Mouse (Mus musculus) kidney, embryonic 15.5 days (tissue): Measurements from ENCODE around the gene Rmdn3. TPM values are rescaled to one million over a fixed set of nuclear protein-coding genes. Genes with fewer than 3 reads are reported as not detected.

Source experiments
- ATAC-seq: fragments of 200-750 bp; cut with Nextera tagmentation; replicated peaks from 2 replicates; pipeline ENCODE4 v1.8.0; 2017; ENCODE audit warnings: moderate TSS enrichment; ENCODE audit not compliant: low FRiP score
- H3K27ac ChIP-seq: fragments of 300-500 bp; sonication (generic); 2 replicates; pipeline ENCODE4 v1.5.1; 2015; ENCODE audit warnings: mild to moderate bottlenecking, inconsistent platforms
- H3K27me3 ChIP-seq: fragments of 300-500 bp; sonication (generic); 2 replicates; pipeline ENCODE4 v1.6.1; 2015; ENCODE audit warnings: inconsistent platforms
- H3K36me3 ChIP-seq: fragments of 300-500 bp; sonication (generic); 2 replicates; pipeline ENCODE4 v1.6.1; 2015; ENCODE audit warnings: inconsistent platforms
- H3K4me1 ChIP-seq: fragments of 300-500 bp; sonication (generic); 2 replicates; pipeline ENCODE4 v1.6.1; 2015; ENCODE audit warnings: inconsistent platforms
- H3K4me2 ChIP-seq: fragments of 300-500 bp; sonication (generic); 2 replicates; pipeline ENCODE4 v1.6.1; 2015; ENCODE audit warnings: moderate library complexity, mild to moderate bottlenecking, inconsistent platforms
- H3K4me3 ChIP-seq: fragments of 300-500 bp; sonication (generic); replicated peaks from 2 replicates; pipeline ENCODE4 v1.5.1; 2015; ENCODE audit warnings: mild to moderate bottlenecking, inconsistent platforms
- H3K9ac ChIP-seq: fragments of 300-500 bp; sonication (generic); 2 replicates; pipeline ENCODE4 v1.6.1; 2015; ENCODE audit warnings: mild to moderate bottlenecking, inconsistent platforms
- H3K9me3 ChIP-seq: fragments of 300-500 bp; sonication (generic); replicated peaks from 2 replicates; pipeline ENCODE4 v1.6.1; 2016; ENCODE audit warnings: inconsistent platforms
- WGBS: fragments of 180-500 bp; shearing (Covaris S2); methylation state at CpG from one replicate; pipeline ENCODE4 v1.1.7; 2015; ENCODE audit warnings: mixed read lengths; 5-methylcytosine and 5-hydroxymethylcytosine counted together
- polyA plus RNA-seq: library from polyadenylated mRNA; unstranded; fragments of >200 nt; fragmentation: Nextera tagmentation; extraction: Ambion mirVana; gene quantifications from 2 replicates; pipeline ENCODE4 v1.2.1, GENCODE M21; 2015

Rmdn3 gene
- polyA plus RNA-seq, 1 experiment from 2014 or later: 46.8 TPM

DNA sequence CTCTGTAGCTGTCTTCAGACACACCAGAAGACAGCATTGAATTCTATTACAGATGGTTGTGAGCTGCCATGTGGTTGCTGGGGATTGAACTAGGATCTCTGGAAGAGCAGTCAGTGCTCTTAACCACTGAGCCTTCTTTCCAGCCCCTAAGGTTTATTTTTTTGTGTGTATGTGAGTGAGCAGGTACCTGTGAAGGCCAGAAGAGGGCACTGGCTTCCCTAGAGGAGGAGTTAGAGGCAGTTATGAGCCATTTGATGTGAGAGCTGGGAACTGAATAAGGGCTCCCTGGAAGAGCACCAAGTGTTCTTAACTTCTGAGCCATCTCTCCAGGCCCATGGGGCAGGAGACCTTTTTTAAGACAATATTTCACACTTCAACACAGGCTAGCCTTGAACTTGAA lies 8.6 kb upstream of the Rmdn3 start:
- no peak overlapping the region for H3K27ac ChIP-seq
- H3K4me3 ChIP-seq: no peak overlapping the region
- H3K9ac ChIP-seq: no peak overlapping the region
- no peaks in the 10 kb centered on the region for H3K36me3 ChIP-seq
- no peaks in the 10 kb centered on the region for H3K9me3 ChIP-seq
- ATAC-seq: no peak
- no peak overlapping the region for H3K4me2 ChIP-seq
- H3K4me1 ChIP-seq: peaks cover 17% of the 10 kb centered on the region
- peaks cover 31% of the 10 kb centered on the region for H3K27me3 ChIP-seq

DNA sequence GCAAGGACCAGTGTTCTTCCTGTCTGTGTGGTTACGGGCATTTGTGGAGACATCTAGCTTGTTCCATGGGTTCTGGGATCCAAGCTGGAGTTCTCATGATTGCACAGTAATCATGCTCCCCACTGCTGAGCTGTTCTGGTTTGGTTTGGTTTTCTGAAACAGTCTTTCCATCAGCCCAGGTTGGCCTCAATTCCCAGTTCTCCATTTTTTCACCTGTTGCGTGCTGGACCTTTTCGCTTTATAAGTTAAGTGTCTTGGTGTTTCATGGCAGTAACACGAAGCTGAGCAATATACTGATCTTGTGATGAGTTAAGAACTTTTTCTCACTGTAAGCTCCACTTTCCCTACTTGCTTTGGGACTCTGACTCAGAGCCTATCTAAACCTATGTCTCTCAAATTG lies 7.2 kb upstream of the Rmdn3 start:
- H3K4me2 ChIP-seq: no peak overlapping the region
- H3K27ac ChIP-seq: no peak overlapping the region
- no peaks in the 10 kb centered on the region for H3K9me3 ChIP-seq
- peaks cover 17% of the 10 kb centered on the region for H3K4me1 ChIP-seq
- H3K27me3 ChIP-seq: peaks cover 31% of the 10 kb centered on the region
- WGBS: 89% methylated on average over 4 of the region's 4 CpGs
- H3K9ac ChIP-seq: no peak overlapping the region
- ATAC-seq: no peak
- no peak overlapping the region for H3K4me3 ChIP-seq
- no peaks in the 10 kb centered on the region for H3K36me3 ChIP-seq

DNA sequence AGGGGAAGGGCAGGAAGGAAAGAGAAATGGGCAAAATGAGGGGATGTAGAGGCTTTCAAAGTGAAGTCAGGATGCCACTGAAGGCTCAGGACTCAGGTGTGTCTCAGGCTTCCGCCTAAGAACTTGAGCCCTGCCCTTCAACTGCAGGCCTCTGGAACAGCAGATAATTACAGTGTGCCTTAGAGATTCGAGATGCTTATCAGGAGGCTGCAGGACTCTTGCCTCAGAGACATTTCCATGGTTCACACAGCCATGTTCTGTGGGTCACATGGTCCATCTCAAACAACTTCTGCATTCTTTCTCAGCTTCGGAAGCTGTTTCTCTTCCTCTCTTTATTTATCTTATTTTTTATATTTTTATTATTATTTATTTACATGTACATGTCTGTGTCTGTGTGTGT lies 6.3 kb upstream of the Rmdn3 start:
- no peak overlapping the region for H3K27ac ChIP-seq
- peaks cover 29% of the 10 kb centered on the region for H3K27me3 ChIP-seq
- H3K4me2 ChIP-seq: no peak overlapping the region
- H3K9me3 ChIP-seq: no peaks in the 10 kb centered on the region
- H3K4me1 ChIP-seq: peaks cover 16% of the 10 kb centered on the region
- no peak for ATAC-seq
- no peaks in the 10 kb centered on the region for H3K36me3 ChIP-seq
- 58% methylated on average over 3 of the region's 3 CpGs for WGBS
- H3K9ac ChIP-seq: no peak overlapping the region
- H3K4me3 ChIP-seq: no peak overlapping the region

DNA sequence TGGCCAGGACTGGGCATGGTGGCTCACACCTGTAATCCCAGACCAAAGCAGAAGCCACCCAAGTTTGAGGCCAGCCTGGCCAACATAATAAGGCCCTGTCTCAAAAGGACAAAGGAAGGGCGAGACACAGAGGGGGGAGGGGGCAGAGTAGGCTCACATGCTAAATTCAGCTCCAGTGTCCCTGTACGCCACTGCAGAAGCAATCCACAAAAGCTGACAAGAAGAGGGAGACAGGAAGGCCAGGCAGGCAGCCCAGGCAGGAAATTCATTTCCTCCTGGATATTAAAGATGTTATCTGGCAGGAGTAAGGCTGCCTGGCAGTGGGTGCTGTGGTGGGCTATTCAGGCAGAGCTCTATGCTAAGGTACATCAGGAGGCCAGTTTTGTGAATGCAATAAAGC lies 4.4 kb upstream of the Rmdn3 start:
- Histone ChIP-seq H3K27me3 (peaks cover 13% of the 10 kb centered on the region), H3K9ac (no peak overlapping the region), H3K4me3 (no peak overlapping the region), H3K4me2 (no peak overlapping the region), H3K4me1 (peaks cover 5% of the 10 kb centered on the region), H3K36me3 (no peaks in the 10 kb centered on the region), H3K9me3 (no peaks in the 10 kb centered on the region), H3K27ac (peak overlapping the region; percentile 59)
- WGBS: 39% methylated on average over 2 of the region's 2 CpGs
- ATAC-seq: no peak

DNA sequence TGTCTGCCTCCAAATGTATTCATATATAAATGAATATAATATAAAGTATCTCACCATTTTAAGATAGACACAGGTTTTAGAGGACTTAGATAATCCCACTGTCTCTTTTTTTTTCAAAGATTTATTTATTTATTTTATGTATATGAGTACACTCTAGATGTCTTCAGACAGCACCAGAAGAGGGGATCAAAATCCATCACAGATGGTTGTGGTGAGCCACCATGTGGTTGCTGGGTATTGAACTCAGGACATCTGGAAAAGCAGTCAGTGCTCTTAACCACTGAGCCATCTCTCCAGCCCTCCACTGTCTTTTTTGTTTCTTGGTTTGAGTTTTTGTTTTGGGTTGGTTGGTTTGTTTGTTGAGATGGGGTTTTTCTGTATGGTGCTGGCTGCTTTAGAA lies 1.0 kb upstream of the Rmdn3 start:
- peaks cover 16% of the 10 kb centered on the region for H3K36me3 ChIP-seq
- H3K4me1 ChIP-seq: peaks cover 18% of the 10 kb centered on the region
- no peak overlapping the region for H3K27ac ChIP-seq
- H3K4me2 ChIP-seq: peak overlapping the region; percentile 88; the same call in 1 of the 2 replicates
- H3K27me3 ChIP-seq: 0 out of 2 replicates have a peak, but pooled peaks cover 4% of the 10 kb centered on the region
- ATAC-seq: no peak
- H3K4me3 ChIP-seq: no peak overlapping the region
- H3K9ac ChIP-seq: no peak overlapping the region
- no peaks in the 10 kb centered on the region for H3K9me3 ChIP-seq

DNA sequence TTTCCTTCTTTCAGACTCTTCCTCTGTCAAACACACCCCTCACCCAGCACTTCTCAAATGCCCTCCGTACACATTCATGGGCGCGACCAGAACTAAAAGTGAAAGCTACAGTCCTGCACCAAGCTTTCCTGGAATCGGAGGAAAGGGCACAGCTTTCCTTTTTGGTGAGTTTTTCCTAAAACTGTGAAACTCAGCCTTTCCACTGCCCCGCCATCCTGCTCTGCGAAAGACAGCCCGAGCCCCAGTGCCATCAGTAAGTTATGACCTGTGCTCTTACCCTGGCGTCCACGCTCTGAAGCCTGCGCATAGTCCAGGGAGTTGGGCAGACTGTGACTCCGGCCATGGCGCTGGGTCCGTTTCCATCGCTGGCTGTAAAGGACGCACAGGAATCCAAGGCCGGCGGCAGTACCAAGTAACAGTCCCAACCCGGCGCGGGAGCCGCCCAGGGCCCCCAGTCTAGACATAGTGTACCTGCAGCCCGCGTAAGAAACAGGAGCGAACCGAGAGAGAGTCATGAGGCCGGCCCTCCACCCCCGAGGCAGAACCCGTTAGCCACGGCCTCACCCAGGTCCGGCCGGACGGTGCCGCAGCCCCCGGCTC lies 653 bp downstream of the Rmdn3 start:
- H3K4me1 ChIP-seq: peaks cover 18% of the 10 kb centered on the region
- peak overlapping the region; percentile 94 for H3K4me3 ChIP-seq
- no peak; the same call in none of the 2 replicates for ATAC-seq
- 4% methylated on average over 34 of the region's 34 CpGs for WGBS
- peak overlapping the region; percentile 75 for H3K27ac ChIP-seq
- H3K9me3 ChIP-seq: no peaks in the 10 kb centered on the region
- H3K27me3 ChIP-seq: no peaks in the 10 kb centered on the region
- H3K36me3 ChIP-seq: peaks cover 32% of the 10 kb centered on the region
- peak overlapping the region; percentile 86 for H3K9ac ChIP-seq
- peak overlapping the region; percentile 88 for H3K4me2 ChIP-seq

DNA sequence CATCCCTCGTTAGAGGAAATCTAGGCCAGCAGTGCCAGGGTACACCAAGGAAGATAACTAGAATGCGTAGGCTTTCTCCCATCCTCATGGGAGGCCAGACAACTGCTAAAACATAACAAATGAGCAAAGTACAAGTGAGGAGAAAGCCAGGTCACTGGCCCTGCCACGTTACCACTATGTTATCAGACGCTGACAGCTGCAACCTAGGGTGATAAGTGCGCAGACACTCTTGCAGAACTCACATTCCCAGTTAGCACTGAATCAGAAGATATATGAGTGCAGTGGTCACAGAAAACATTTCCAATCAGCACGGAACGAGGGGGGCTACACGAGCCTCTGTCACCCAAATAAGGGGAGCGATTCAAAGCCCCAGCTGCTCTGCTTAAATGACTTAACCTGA lies 1.4 kb downstream of the Rmdn3 start:
- no peak; the same call in 1 of the 2 replicates for ATAC-seq
- Histone ChIP-seq H3K27ac (no peak overlapping the region), H3K4me2 (peak overlapping the region; percentile 88), H3K36me3 (peaks cover 40% of the 10 kb centered on the region), H3K9ac (no peak overlapping the region), H3K9me3 (no peaks in the 10 kb centered on the region), H3K27me3 (no peaks in the 10 kb centered on the region), H3K4me1 (peaks cover 18% of the 10 kb centered on the region), H3K4me3 (peak overlapping the region; percentile 94)
- whole genome bisulfite sequencing: 73% methylated on average over 9 of the region's 9 CpGs

DNA sequence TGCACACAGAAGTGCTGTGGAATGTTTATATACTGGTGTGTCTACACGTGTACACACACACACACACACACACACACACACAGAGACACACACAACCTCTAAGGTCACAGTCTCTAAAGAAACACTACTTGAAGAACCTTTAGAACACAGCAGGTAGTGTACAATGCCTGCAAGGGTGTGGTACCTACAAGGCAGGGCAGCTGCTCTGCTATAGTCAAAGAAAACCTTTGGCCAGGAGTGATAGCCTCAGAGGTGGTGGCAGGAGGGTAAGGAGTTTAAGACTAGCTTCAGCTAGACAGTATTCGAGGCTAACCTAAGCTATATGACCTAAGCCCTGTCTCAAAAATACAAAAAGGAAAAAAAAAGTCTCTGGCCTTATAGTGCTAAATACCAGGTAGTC lies 2.2 kb downstream of the Rmdn3 start:
- H3K9me3 ChIP-seq: no peaks in the 10 kb centered on the region
- H3K9ac ChIP-seq: no peak overlapping the region
- H3K27ac ChIP-seq: no peak overlapping the region
- H3K4me2 ChIP-seq: no peak overlapping the region
- H3K4me3 ChIP-seq: no peak overlapping the region
- peaks cover 18% of the 10 kb centered on the region for H3K4me1 ChIP-seq
- peaks cover 47% of the 10 kb centered on the region for H3K36me3 ChIP-seq
- no peaks in the 10 kb centered on the region for H3K27me3 ChIP-seq
- WGBS: 90% methylated on average over 2 of the region's 2 CpGs
- no peak for ATAC-seq

DNA sequence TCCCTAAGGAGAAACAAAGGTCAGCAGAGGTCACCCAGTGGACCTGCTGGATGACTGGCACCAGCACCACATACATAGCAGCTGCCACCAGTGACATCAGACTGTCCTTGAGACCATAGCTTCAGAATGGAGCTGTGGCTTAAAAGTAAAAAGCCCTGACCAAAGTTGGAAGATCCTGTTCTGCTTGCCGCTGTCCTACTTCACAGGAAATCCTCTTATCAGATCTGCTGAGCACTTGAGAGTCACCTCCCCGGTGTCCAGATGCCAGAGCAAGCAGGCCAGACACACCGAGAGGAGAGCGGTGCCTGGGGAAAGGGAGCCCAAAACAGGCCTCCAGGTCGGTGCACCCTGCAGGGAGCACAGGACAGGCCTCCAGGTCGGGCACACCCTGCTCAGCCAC lies 4.6 kb downstream of the Rmdn3 start:
- no peak for ATAC-seq
- Histone ChIP-seq H3K4me2 (no peak overlapping the region), H3K27ac (no peak overlapping the region), H3K27me3 (no peaks in the 10 kb centered on the region), H3K9me3 (no peaks in the 10 kb centered on the region), H3K4me3 (no peak overlapping the region), H3K9ac (no peak overlapping the region), H3K4me1 (peaks cover 14% of the 10 kb centered on the region), H3K36me3 (peaks cover 71% of the 10 kb centered on the region)
- WGBS: 86% methylated on average over 6 of the region's 6 CpGs

DNA sequence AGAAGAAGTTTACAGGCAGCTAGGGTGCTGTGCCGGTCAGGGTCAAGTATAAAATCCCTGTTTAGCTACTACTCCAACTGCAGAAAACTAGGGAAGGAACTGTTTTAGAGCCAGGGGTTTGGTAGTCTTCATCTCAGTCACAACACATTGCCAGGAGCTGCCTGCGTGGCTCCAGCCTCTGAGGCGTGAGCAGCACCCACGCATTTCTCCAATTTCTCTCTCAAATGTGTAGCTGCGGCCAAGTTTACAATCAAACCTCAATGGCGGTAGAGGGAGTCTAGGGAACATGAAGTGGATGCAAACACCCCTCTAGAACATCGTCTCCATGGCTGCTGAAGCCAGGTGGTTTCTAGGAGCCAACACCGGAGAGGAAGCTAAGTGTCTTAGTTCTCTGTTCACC lies 9.1 kb downstream of the Rmdn3 start:
- H3K27me3 ChIP-seq: no peaks in the 10 kb centered on the region
- WGBS: 75% methylated on average over 8 of the region's 8 CpGs
- peaks cover 97% of the 10 kb centered on the region for H3K36me3 ChIP-seq
- no peaks in the 10 kb centered on the region for H3K9me3 ChIP-seq
- no peak for ATAC-seq
- no peak overlapping the region for H3K9ac ChIP-seq
- 0 out of 2 replicates have a peak overlapping the region, but pooled peaks have one; percentile 17 for H3K4me2 ChIP-seq
- no peak overlapping the region for H3K4me3 ChIP-seq
- H3K27ac ChIP-seq: peak overlapping the region; percentile 43
- H3K4me1 ChIP-seq: peaks cover 5% of the 10 kb centered on the region; the same call in 1 of the 2 replicates

DNA sequence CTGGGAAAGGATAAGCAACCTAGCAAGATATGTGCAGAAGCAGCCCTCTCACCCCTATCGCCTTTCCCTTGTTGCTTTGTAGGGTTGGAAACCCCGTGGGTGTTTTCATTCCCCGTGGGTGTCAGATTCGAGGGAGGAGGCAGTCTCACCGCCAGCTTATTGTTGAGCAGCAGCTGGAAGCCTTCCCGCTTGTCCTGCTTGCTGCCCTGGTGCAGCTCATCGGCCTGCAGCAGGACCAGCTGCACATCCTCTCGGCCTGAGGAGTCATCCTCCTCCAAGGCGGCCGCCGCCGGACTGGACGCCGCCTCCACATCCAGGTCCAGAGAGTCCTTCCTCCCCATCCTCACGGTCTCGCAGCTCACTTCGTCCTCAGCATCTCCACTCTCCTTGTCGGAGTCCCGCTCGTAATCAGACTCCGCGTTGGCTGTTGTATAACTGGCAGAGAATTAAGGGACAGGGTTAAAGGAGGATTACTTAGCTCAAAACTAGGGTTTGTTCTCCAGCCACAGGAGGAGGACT lies 9.6 kb downstream of the Rmdn3 start:
- Histone ChIP-seq H3K9me3 (no peaks in the 10 kb centered on the region), H3K36me3 (peaks cover 97% of the 10 kb centered on the region), H3K4me1 (peaks cover 5% of the 10 kb centered on the region; the same call in 1 of the 2 replicates), H3K4me2 (peak overlapping the region; percentile 17; the same call in 1 of the 2 replicates), H3K27me3 (no peaks in the 10 kb centered on the region), H3K4me3 (no peak overlapping the region), H3K27ac (peak overlapping the region; percentile 43), H3K9ac (no peak overlapping the region)
- WGBS: 47% methylated on average over 22 of the region's 22 CpGs
- ATAC-seq: peak; percentile 78

DNA sequence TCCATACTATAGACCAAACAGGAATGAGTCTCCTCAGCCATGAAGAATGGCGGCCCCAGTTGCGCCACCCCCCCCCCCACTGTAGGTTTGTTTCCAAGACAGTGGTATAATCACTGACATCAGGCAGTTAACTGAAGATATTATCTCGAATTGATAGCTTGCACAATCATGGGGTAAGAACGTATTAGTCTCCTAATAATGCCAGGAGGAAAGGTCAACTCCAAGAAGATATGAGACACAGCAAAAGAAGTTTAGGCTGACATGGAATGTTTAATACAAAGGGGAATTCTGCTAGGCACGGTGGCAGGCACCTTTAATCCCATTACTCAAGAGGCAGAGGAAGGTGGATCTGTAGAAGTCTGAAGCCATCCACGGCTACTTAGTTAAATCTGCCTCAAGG lies 10.4 kb downstream of the Rmdn3 start:
- Histone ChIP-seq H3K27ac (no peak overlapping the region), H3K36me3 (peaks cover 97% of the 10 kb centered on the region), H3K9ac (no peak overlapping the region), H3K4me3 (no peak overlapping the region), H3K4me1 (peaks cover 5% of the 10 kb centered on the region; the same call in 1 of the 2 replicates), H3K9me3 (no peaks in the 10 kb centered on the region), H3K27me3 (no peaks in the 10 kb centered on the region), H3K4me2 (no peak overlapping the region)
- no peak for ATAC-seq
- WGBS: 88% methylated on average over 6 of the region's 6 CpGs

DNA sequence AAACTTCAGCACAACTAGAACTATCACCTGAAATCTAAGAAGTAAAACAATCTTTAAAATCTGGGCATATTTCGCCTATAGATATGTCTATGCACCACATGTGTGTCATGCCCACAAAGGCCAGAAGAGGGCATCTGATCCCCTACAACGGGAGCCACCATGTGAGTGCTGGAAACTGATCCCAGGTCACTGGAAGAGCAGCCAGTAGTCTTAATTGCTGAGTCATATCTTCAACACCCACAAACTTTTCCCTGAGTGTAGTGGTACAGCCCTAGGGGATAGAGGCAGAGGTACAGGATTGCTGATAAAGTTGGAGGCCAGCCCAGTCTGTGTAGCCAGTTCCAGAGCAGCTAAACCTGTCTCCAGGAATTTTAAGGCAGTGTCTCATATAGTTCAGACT lies 11.6 kb downstream of the Rmdn3 start:
- Histone ChIP-seq H3K27ac (no peak overlapping the region), H3K4me3 (no peak overlapping the region), H3K27me3 (no peaks in the 10 kb centered on the region), H3K4me2 (no peak overlapping the region), H3K4me1 (peaks cover 5% of the 10 kb centered on the region; the same call in 1 of the 2 replicates), H3K9me3 (no peaks in the 10 kb centered on the region), H3K9ac (no peak overlapping the region), H3K36me3 (peaks cover 97% of the 10 kb centered on the region)
- WGBS: 85% methylated on average over 2 of the region's 2 CpGs
- no peak for ATAC-seq
